Mouse (Mus musculus): ENCODE results near the gene Ddost. TPM values are rescaled to one million over a fixed set of nuclear protein-coding genes. Genes with fewer than 3 reads are reported as not detected.

Ddost gene
- polyA plus RNA-seq, 1 experiment from 2014 or later = 212 TPM

DNA sequence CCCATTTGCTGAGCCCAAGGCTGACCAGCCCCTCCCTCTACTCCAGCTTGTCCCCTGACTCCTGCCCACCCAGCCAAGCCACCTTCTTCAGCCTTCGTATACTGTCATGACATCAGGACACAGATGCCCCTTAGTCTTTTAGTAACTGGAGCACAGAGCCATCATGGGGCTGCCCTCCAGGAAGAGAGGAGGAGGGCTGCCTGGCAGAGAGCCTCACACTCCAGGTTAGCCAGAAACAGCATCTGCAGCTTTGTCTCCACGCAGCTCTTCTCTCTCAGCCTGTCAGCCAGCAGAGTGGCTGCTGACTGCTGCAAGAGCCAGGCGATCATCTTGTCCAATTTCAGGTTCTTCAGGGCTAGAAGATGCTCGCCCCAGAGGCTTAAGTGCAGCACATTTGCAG, 9.3 kb downstream of the Ddost start:
- no peak overlapping the region for H3K27ac ChIP-seq
- no peaks in the 10 kb centered on the region for H3K27me3 ChIP-seq (replicated peaks)
- H3K36me3 ChIP-seq = peaks cover 84% of the 10 kb centered on the region
- WGBS (ENCODE audit: insufficient replicate concordance) = 81% methylated on average over 4 of the region's 4 CpGs
- H3K4me3 ChIP-seq = no peak overlapping the region
- 0 out of 2 replicates have a peak, but pooled peaks cover 3% of the 10 kb centered on the region for H3K4me1 ChIP-seq
- no peak overlapping the region for H3K4me2 ChIP-seq
- H3K9me3 ChIP-seq (replicated peaks) = no peaks in the 10 kb centered on the region
- no peak for ATAC-seq
- no peak overlapping the region for H3K9ac ChIP-seq

- Histone ChIP-seq H3K36me3 (peaks cover 64% of the 10 kb centered on the region), H3K9ac (no peak overlapping the region), H3K4me1 (peaks cover 8% of the 10 kb centered on the region; the same call in 1 of the 2 replicates), H3K27ac (no peak overlapping the region), H3K4me3 (no peak overlapping the region), H3K9me3 (replicated peaks) (no peaks in the 10 kb centered on the region), H3K27me3 (replicated peaks) (no peaks in the 10 kb centered on the region), H3K4me2 (no peak overlapping the region)
- 67% methylated on average over 9 of the region's 9 CpGs for WGBS (ENCODE audit: insufficient replicate concordance)
- no peak for ATAC-seq
These were observed 11.3 kb downstream of the Ddost start for GRCm38 (mm10) chr4:138315781-138316180.

GRCm38 (mm10) chr4:138316369-138316768, 11.8 kb downstream of the Ddost start:
- H3K4me3 ChIP-seq = no peak overlapping the region
- ATAC-seq = no peak
- no peak overlapping the region for H3K9ac ChIP-seq
- no peaks in the 10 kb centered on the region for H3K9me3 ChIP-seq (replicated peaks)
- WGBS (ENCODE audit: insufficient replicate concordance) = 82% methylated on average over 6 of the region's 6 CpGs
- H3K36me3 ChIP-seq = peaks cover 58% of the 10 kb centered on the region
- no peak overlapping the region for H3K4me2 ChIP-seq
- no peaks in the 10 kb centered on the region for H3K27me3 ChIP-seq (replicated peaks)
- peaks cover 12% of the 10 kb centered on the region; the same call in 1 of the 2 replicates for H3K4me1 ChIP-seq
- H3K27ac ChIP-seq = no peak overlapping the region

GRCm38 (mm10) chr4:138318509-138319266, 14.2 kb downstream of the Ddost start:
- peaks cover 35% of the 10 kb centered on the region for H3K36me3 ChIP-seq
- H3K4me2 ChIP-seq = no peak overlapping the region
- ATAC-seq = peak; percentile 35; the same call in 1 of the 2 replicates
- no peak overlapping the region for H3K9ac ChIP-seq
- H3K27ac ChIP-seq = no peak overlapping the region
- no peaks in the 10 kb centered on the region for H3K27me3 ChIP-seq (replicated peaks)
- WGBS (ENCODE audit: insufficient replicate concordance) = 49% methylated on average over 6 of the region's 6 CpGs
- no peak overlapping the region for H3K4me3 ChIP-seq
- H3K9me3 ChIP-seq (replicated peaks) = no peaks in the 10 kb centered on the region
- peaks cover 12% of the 10 kb centered on the region for H3K4me1 ChIP-seq

- 29% methylated on average over 10 of the region's 10 CpGs for WGBS (ENCODE audit: insufficient replicate concordance)
These were observed 15.0 kb downstream of the Ddost start for GRCm38 (mm10) chr4:138319508-138319907.

DNA sequence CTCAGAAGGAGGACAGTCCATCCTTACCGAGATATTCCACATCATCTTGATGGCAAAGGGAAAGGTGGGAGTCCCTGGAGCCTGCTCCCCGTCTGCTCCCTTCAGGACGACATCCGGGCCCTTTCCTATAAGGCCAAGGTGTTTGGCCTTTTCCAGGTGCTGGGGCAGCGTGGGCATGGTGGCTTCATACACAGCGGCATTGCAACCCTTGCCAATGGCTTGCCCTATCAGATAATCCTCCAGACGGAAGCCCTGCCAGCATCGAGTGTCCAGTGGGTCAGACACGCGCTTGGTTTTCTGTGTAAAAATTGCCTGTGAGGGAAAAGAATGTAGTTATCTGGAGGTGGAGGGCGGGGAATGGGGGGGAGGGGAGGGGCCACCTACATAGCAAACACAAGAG, 16.2 kb downstream of the Ddost start:
- Histone ChIP-seq H3K4me1 (peaks cover 28% of the 10 kb centered on the region), H3K27me3 (replicated peaks) (no peaks in the 10 kb centered on the region), H3K4me2 (no peak overlapping the region), H3K36me3 (peaks cover 16% of the 10 kb centered on the region), H3K27ac (no peak overlapping the region), H3K4me3 (no peak overlapping the region), H3K9me3 (replicated peaks) (no peaks in the 10 kb centered on the region), H3K9ac (no peak overlapping the region)
- WGBS (ENCODE audit: insufficient replicate concordance) = 72% methylated on average over 11 of the region's 11 CpGs
- ATAC-seq = no peak

More at GRCm38 (mm10) chr4:138319508-138319907, 15.0 kb downstream of the Ddost start:
- H3K9me3 ChIP-seq (replicated peaks) = no peaks in the 10 kb centered on the region
- no peak overlapping the region for H3K4me3 ChIP-seq
- H3K4me1 ChIP-seq = peaks cover 19% of the 10 kb centered on the region
- H3K27ac ChIP-seq = no peak overlapping the region
- no peak overlapping the region for H3K9ac ChIP-seq
- H3K36me3 ChIP-seq = peaks cover 26% of the 10 kb centered on the region
- no peaks in the 10 kb centered on the region for H3K27me3 ChIP-seq (replicated peaks)
- ATAC-seq = peak; percentile 25; the same call in 1 of the 2 replicates
- no peak overlapping the region for H3K4me2 ChIP-seq

- no peak overlapping the region for H3K4me3 ChIP-seq
- peaks cover 8% of the 10 kb centered on the region for H3K36me3 ChIP-seq
- ATAC-seq = no peak
- no peak overlapping the region for H3K9ac ChIP-seq
- WGBS (ENCODE audit: insufficient replicate concordance) = 64% methylated on average over 7 of the region's 7 CpGs
- no peak overlapping the region for H3K27ac ChIP-seq
- H3K4me2 ChIP-seq = no peak overlapping the region
- H3K4me1 ChIP-seq = peaks cover 32% of the 10 kb centered on the region
- no peaks in the 10 kb centered on the region for H3K9me3 ChIP-seq (replicated peaks)
- no peaks in the 10 kb centered on the region for H3K27me3 ChIP-seq (replicated peaks)
These were observed 17.0 kb downstream of the Ddost start for GRCm38 (mm10) chr4:138321488-138321887.

GRCm38 (mm10) chr4:138322692-138323091, 18.2 kb downstream of the Ddost start:
- Histone ChIP-seq H3K9me3 (replicated peaks) (no peaks in the 10 kb centered on the region), H3K36me3 (no peaks in the 10 kb centered on the region), H3K4me2 (no peak overlapping the region), H3K4me1 (peaks cover 36% of the 10 kb centered on the region), H3K27me3 (replicated peaks) (no peaks in the 10 kb centered on the region), H3K27ac (no peak overlapping the region), H3K4me3 (no peak overlapping the region), H3K9ac (no peak overlapping the region)
- no peak for ATAC-seq
- WGBS (ENCODE audit: insufficient replicate concordance) = 65% methylated on average over 4 of the region's 4 CpGs

- ATAC-seq = no peak
- Histone ChIP-seq H3K4me2 (no peak overlapping the region), H3K27ac (no peak overlapping the region), H3K27me3 (replicated peaks) (no peaks in the 10 kb centered on the region), H3K36me3 (no peaks in the 10 kb centered on the region), H3K9me3 (replicated peaks) (no peaks in the 10 kb centered on the region), H3K4me1 (peaks cover 42% of the 10 kb centered on the region), H3K9ac (no peak overlapping the region), H3K4me3 (no peak overlapping the region)
- WGBS (ENCODE audit: insufficient replicate concordance) = 61% methylated on average over 4 of the region's 4 CpGs
These were observed 19.2 kb downstream of the Ddost start for GRCm38 (mm10) chr4:138323753-138324152.

- H3K4me2 ChIP-seq = no peak overlapping the region
- H3K27ac ChIP-seq = no peak overlapping the region
- no peaks in the 10 kb centered on the region for H3K36me3 ChIP-seq
- no peak for ATAC-seq
- H3K27me3 ChIP-seq (replicated peaks) = peaks cover under 1% of the 10 kb centered on the region; the same call in 1 of the 2 replicates
- no peak overlapping the region for H3K4me3 ChIP-seq
- H3K9me3 ChIP-seq (replicated peaks) = no peaks in the 10 kb centered on the region
- WGBS (ENCODE audit: insufficient replicate concordance) = 78% methylated on average over 3 of the region's 3 CpGs
- H3K9ac ChIP-seq = no peak overlapping the region
- H3K4me1 ChIP-seq = peaks cover 38% of the 10 kb centered on the region
These were observed 19.9 kb downstream of the Ddost start for GRCm38 (mm10) chr4:138324451-138324850.

DNA sequence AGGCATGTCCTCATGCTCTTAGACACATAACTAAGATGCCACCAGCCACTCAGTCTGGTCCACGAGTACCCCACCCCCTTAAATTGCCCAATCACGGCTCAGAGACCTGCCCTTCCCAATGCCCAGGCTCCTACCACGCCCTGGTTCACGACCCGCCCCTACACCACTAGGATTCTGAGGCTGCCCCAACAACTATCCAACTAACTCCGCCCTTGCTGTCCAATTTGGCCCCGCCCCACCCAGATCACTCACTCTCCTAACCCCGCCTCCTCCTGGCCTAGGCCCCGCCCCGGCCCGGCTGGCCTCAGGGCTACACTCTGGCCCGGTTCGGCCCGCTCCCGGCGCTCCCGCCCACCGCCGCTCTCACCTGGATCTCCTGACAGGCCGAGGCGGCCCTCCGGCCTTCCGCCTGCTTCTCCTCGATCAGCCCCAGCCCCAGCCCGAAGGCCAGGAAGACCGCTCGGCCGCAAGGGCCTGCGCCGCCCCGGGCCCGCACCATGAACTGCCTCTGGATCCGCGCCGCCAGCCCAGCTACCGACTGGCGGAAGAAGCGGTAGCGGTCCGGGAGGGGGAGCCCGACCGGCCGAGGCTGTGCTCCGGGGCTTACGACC, 21.0 kb downstream of the Ddost start:
- Histone ChIP-seq H3K9ac (peak overlapping the region; percentile 96), H3K27ac (peak overlapping the region; percentile 97), H3K27me3 (replicated peaks) (peaks cover 12% of the 10 kb centered on the region), H3K4me2 (peak overlapping the region; percentile 85), H3K9me3 (replicated peaks) (no peaks in the 10 kb centered on the region), H3K4me1 (peaks cover 38% of the 10 kb centered on the region), H3K4me3 (peak overlapping the region; percentile 78), H3K36me3 (no peaks in the 10 kb centered on the region)
- under 1% methylated on average over 44 of the region's 45 CpGs for WGBS (ENCODE audit: insufficient replicate concordance)
- peak; percentile 93 for ATAC-seq

- ATAC-seq = peak; percentile 67
- H3K4me3 ChIP-seq = peak within 1 kb of the TSS; percentile 78
- H3K9me3 ChIP-seq (replicated peaks) = no peaks in the 10 kb centered on the region
- peak within 1 kb of the TSS; percentile 85 for H3K4me2 ChIP-seq
- peak within 1 kb of the TSS; percentile 97 for H3K27ac ChIP-seq
- H3K4me1 ChIP-seq = peaks cover 33% of the 10 kb centered on the region
- H3K27me3 ChIP-seq (replicated peaks) = peaks cover 18% of the 10 kb centered on the region
- peak within 1 kb of the TSS; percentile 96 for H3K9ac ChIP-seq
- WGBS (ENCODE audit: insufficient replicate concordance) = 2% methylated on average over 41 of the region's 41 CpGs
- no peaks in the 10 kb centered on the region for H3K36me3 ChIP-seq
These were observed 21.7 kb downstream of the Ddost start, which contains the start of gene Pink1 for GRCm38 (mm10) chr4:138326077-138326695. Gene Pink1, minus strand, starts transcription at chr4:138326307.
